Mouse (Mus musculus): ENCODE measurements around the gene 1700067K01Rik.

GRCm38 (mm10) chr8:84042948-84043342, 41.6 kb downstream of the 1700067K01Rik start:
- no peak for TF ChIP-seq CTCF (IDR thresholded peaks at IDR 0.05; ENCODE audit: insufficient read depth, low read length)
- TF ChIP-seq POLR2A (IDR thresholded peaks at IDR 0.05; ENCODE audit: borderline replicate concordance, extremely low read depth, low read depth, low read length) = no peak

All from lung, adult 2 months (tissue).